Mouse (Mus musculus): Measurements from ENCODE around the gene Col16a1. TPM values are rescaled to one million over a fixed set of nuclear protein-coding genes. Genes with fewer than 3 reads are reported as not detected.

Gene Col16a1
- polyA plus RNA-seq, 1 experiment from 2014 or later = 8.2 TPM

- Histone ChIP-seq H3K4me2 (ENCODE audit: low read depth, severe bottlenecking) (no peak overlapping the region), H3K27ac (replicated peaks; ENCODE audit: low read depth, low read length) (no peak overlapping the region), H3K9me3 (ENCODE audit: control insufficient read depth, low read length) (no peaks in the 10 kb centered on the region), H3K27me3 (ENCODE audit: control insufficient read depth, insufficient read depth, low read length) (no peaks in the 10 kb centered on the region), H3K9ac (ENCODE audit: low read length) (no peak overlapping the region), H3K4me1 (ENCODE audit: control insufficient read depth, insufficient read depth, low read length) (peaks cover 4% of the 10 kb centered on the region), H3K4me3 (ENCODE audit: low read depth, low read length) (no peak overlapping the region), H3K36me3 (ENCODE audit: control insufficient read depth, insufficient read depth, low read length) (no peaks in the 10 kb centered on the region)
- no peak for ATAC-seq (ENCODE audit: insufficient number of reproducible peaks, low FRiP score, low TSS enrichment, low read depth)
- 83% methylated on average over 7 of the region's 7 CpGs for WGBS
- no peak for DNase-seq (ENCODE audit: low spot score)
These were observed 64.7 kb downstream of the Col16a1 start for GRCm38 (mm10) chr4:130112299-130112698.

GRCm38 (mm10) chr4:130112732-130113131, 65.1 kb downstream of the Col16a1 start:
- no peaks in the 10 kb centered on the region for H3K36me3 ChIP-seq (ENCODE audit: control insufficient read depth, insufficient read depth, low read length)
- 97% methylated on average over 1 of the region's 1 CpGs for WGBS
- no peak for ATAC-seq (ENCODE audit: insufficient number of reproducible peaks, low FRiP score, low TSS enrichment, low read depth)
- no peaks in the 10 kb centered on the region for H3K9me3 ChIP-seq (ENCODE audit: control insufficient read depth, low read length)
- no peak overlapping the region for H3K4me3 ChIP-seq (ENCODE audit: low read depth, low read length)
- peaks cover 4% of the 10 kb centered on the region for H3K4me1 ChIP-seq (ENCODE audit: control insufficient read depth, insufficient read depth, low read length)
- no peak overlapping the region for H3K27ac ChIP-seq (replicated peaks; ENCODE audit: low read depth, low read length)
- no peak overlapping the region for H3K9ac ChIP-seq (ENCODE audit: low read length)
- no peak for DNase-seq (ENCODE audit: low spot score)
- no peaks in the 10 kb centered on the region for H3K27me3 ChIP-seq (ENCODE audit: control insufficient read depth, insufficient read depth, low read length)
- no peak overlapping the region for H3K4me2 ChIP-seq (ENCODE audit: low read depth, severe bottlenecking)

- Histone ChIP-seq H3K4me3 (ENCODE audit: low read depth, low read length) (no peak overlapping the region), H3K9ac (ENCODE audit: low read length) (no peak overlapping the region), H3K36me3 (ENCODE audit: control insufficient read depth, insufficient read depth, low read length) (peaks cover 14% of the 10 kb centered on the region), H3K9me3 (ENCODE audit: control insufficient read depth, low read length) (no peaks in the 10 kb centered on the region), H3K27ac (replicated peaks; ENCODE audit: low read depth, low read length) (no peak overlapping the region), H3K4me2 (ENCODE audit: low read depth, severe bottlenecking) (no peak overlapping the region), H3K27me3 (ENCODE audit: control insufficient read depth, insufficient read depth, low read length) (no peaks in the 10 kb centered on the region), H3K4me1 (ENCODE audit: control insufficient read depth, insufficient read depth, low read length) (0 out of 2 replicates have a peak, but pooled peaks cover under 1% of the 10 kb centered on the region)
- 94% methylated on average over 4 of the region's 4 CpGs for WGBS
- DNase-seq (ENCODE audit: low spot score) (no peak), ATAC-seq (ENCODE audit: insufficient number of reproducible peaks, low FRiP score, low TSS enrichment, low read depth) (no peak)
These were observed 73.1 kb downstream of the Col16a1 start for GRCm38 (mm10) chr4:130120752-130121151.

- DNase-seq (ENCODE audit: low spot score) = no peak
- WGBS = 77% methylated on average over 8 of the region's 8 CpGs
- no peaks in the 10 kb centered on the region for H3K9me3 ChIP-seq (ENCODE audit: control insufficient read depth, low read length)
- peaks cover 14% of the 10 kb centered on the region for H3K36me3 ChIP-seq (ENCODE audit: control insufficient read depth, insufficient read depth, low read length)
- no peaks in the 10 kb centered on the region for H3K27me3 ChIP-seq (ENCODE audit: control insufficient read depth, insufficient read depth, low read length)
- H3K9ac ChIP-seq (ENCODE audit: low read length) = no peak overlapping the region
- 0 out of 2 replicates have a peak, but pooled peaks cover 5% of the 10 kb centered on the region for H3K4me1 ChIP-seq (ENCODE audit: control insufficient read depth, insufficient read depth, low read length)
- no peak overlapping the region for H3K4me3 ChIP-seq (ENCODE audit: low read depth, low read length)
- H3K27ac ChIP-seq (replicated peaks; ENCODE audit: low read depth, low read length) = no peak overlapping the region
- no peak for ATAC-seq (ENCODE audit: insufficient number of reproducible peaks, low FRiP score, low TSS enrichment, low read depth)
- no peak overlapping the region for H3K4me2 ChIP-seq (ENCODE audit: low read depth, severe bottlenecking)
These were observed 73.9 kb downstream of the Col16a1 start for GRCm38 (mm10) chr4:130121560-130121959.

- no peak overlapping the region for H3K4me3 ChIP-seq (ENCODE audit: low read depth, low read length)
- no peak overlapping the region for H3K27ac ChIP-seq (replicated peaks; ENCODE audit: low read depth, low read length)
- peaks cover 17% of the 10 kb centered on the region for H3K36me3 ChIP-seq (ENCODE audit: control insufficient read depth, insufficient read depth, low read length)
- WGBS = 91% methylated on average over 5 of the region's 5 CpGs
- no peak overlapping the region for H3K9ac ChIP-seq (ENCODE audit: low read length)
- no peak for ATAC-seq (ENCODE audit: insufficient number of reproducible peaks, low FRiP score, low TSS enrichment, low read depth)
- no peak overlapping the region for H3K4me2 ChIP-seq (ENCODE audit: low read depth, severe bottlenecking)
- H3K27me3 ChIP-seq (ENCODE audit: control insufficient read depth, insufficient read depth, low read length) = no peaks in the 10 kb centered on the region
- H3K9me3 ChIP-seq (ENCODE audit: control insufficient read depth, low read length) = no peaks in the 10 kb centered on the region
- H3K4me1 ChIP-seq (ENCODE audit: control insufficient read depth, insufficient read depth, low read length) = 0 out of 2 replicates have a peak, but pooled peaks cover 5% of the 10 kb centered on the region
- no peak for DNase-seq (ENCODE audit: low spot score)
These were observed 75.4 kb downstream of the Col16a1 start for GRCm38 (mm10) chr4:130123020-130123419.

GRCm38 (mm10) chr4:130124110-130124509, 76.5 kb downstream of the Col16a1 start:
- Histone ChIP-seq H3K27me3 (ENCODE audit: control insufficient read depth, insufficient read depth, low read length) (no peaks in the 10 kb centered on the region), H3K4me2 (ENCODE audit: low read depth, severe bottlenecking) (no peak overlapping the region), H3K36me3 (ENCODE audit: control insufficient read depth, insufficient read depth, low read length) (peaks cover 17% of the 10 kb centered on the region), H3K9me3 (ENCODE audit: control insufficient read depth, low read length) (no peaks in the 10 kb centered on the region), H3K27ac (replicated peaks; ENCODE audit: low read depth, low read length) (no peak overlapping the region), H3K4me3 (ENCODE audit: low read depth, low read length) (no peak overlapping the region), H3K9ac (ENCODE audit: low read length) (no peak overlapping the region), H3K4me1 (ENCODE audit: control insufficient read depth, insufficient read depth, low read length) (0 out of 2 replicates have a peak, but pooled peaks cover 5% of the 10 kb centered on the region)
- ATAC-seq (ENCODE audit: insufficient number of reproducible peaks, low FRiP score, low TSS enrichment, low read depth) (no peak), DNase-seq (ENCODE audit: low spot score) (no peak)
- 92% methylated on average over 4 of the region's 4 CpGs for WGBS

GRCm38 (mm10) chr4:130125164-130125563, 77.5 kb downstream of the Col16a1 start:
- WGBS = 94% methylated on average over 6 of the region's 6 CpGs
- Histone ChIP-seq H3K4me2 (ENCODE audit: low read depth, severe bottlenecking) (no peak overlapping the region), H3K4me1 (ENCODE audit: control insufficient read depth, insufficient read depth, low read length) (0 out of 2 replicates have a peak, but pooled peaks cover 5% of the 10 kb centered on the region), H3K9ac (ENCODE audit: low read length) (no peak overlapping the region), H3K27ac (replicated peaks; ENCODE audit: low read depth, low read length) (no peak overlapping the region), H3K36me3 (ENCODE audit: control insufficient read depth, insufficient read depth, low read length) (peaks cover 17% of the 10 kb centered on the region), H3K27me3 (ENCODE audit: control insufficient read depth, insufficient read depth, low read length) (no peaks in the 10 kb centered on the region), H3K9me3 (ENCODE audit: control insufficient read depth, low read length) (no peaks in the 10 kb centered on the region), H3K4me3 (ENCODE audit: low read depth, low read length) (no peak overlapping the region)
- DNase-seq (ENCODE audit: low spot score) (no peak), ATAC-seq (ENCODE audit: insufficient number of reproducible peaks, low FRiP score, low TSS enrichment, low read depth) (no peak)

- WGBS = 38% methylated on average over 5 of the region's 5 CpGs
- DNase-seq (ENCODE audit: low spot score) (no peak), ATAC-seq (ENCODE audit: insufficient number of reproducible peaks, low FRiP score, low TSS enrichment, low read depth) (no peak)
- H3K36me3 ChIP-seq (ENCODE audit: control insufficient read depth, insufficient read depth, low read length) = peaks cover 17% of the 10 kb centered on the region
- H3K9ac ChIP-seq (ENCODE audit: low read length) = no peak overlapping the region
- 0 out of 2 replicates have a peak, but pooled peaks cover 5% of the 10 kb centered on the region for H3K4me1 ChIP-seq (ENCODE audit: control insufficient read depth, insufficient read depth, low read length)
- H3K27ac ChIP-seq (replicated peaks; ENCODE audit: low read depth, low read length) = no peak overlapping the region
- no peaks in the 10 kb centered on the region for H3K27me3 ChIP-seq (ENCODE audit: control insufficient read depth, insufficient read depth, low read length)
- no peak overlapping the region for H3K4me2 ChIP-seq (ENCODE audit: low read depth, severe bottlenecking)
- H3K9me3 ChIP-seq (ENCODE audit: control insufficient read depth, low read length) = no peaks in the 10 kb centered on the region
- no peak overlapping the region for H3K4me3 ChIP-seq (ENCODE audit: low read depth, low read length)
These were observed 78.3 kb downstream of the Col16a1 start for GRCm38 (mm10) chr4:130125935-130126334.

- Histone ChIP-seq H3K4me2 (ENCODE audit: low read depth, severe bottlenecking) (no peak overlapping the region), H3K9me3 (ENCODE audit: control insufficient read depth, low read length) (no peaks in the 10 kb centered on the region), H3K4me1 (ENCODE audit: control insufficient read depth, insufficient read depth, low read length) (0 out of 2 replicates have a peak, but pooled peaks cover 5% of the 10 kb centered on the region), H3K36me3 (ENCODE audit: control insufficient read depth, insufficient read depth, low read length) (peaks cover 10% of the 10 kb centered on the region), H3K4me3 (ENCODE audit: low read depth, low read length) (no peak overlapping the region), H3K27ac (replicated peaks; ENCODE audit: low read depth, low read length) (no peak overlapping the region), H3K9ac (ENCODE audit: low read length) (no peak overlapping the region), H3K27me3 (ENCODE audit: control insufficient read depth, insufficient read depth, low read length) (no peaks in the 10 kb centered on the region)
- 81% methylated on average over 5 of the region's 5 CpGs for WGBS
- no peak for DNase-seq (ENCODE audit: low spot score)
- ATAC-seq (ENCODE audit: insufficient number of reproducible peaks, low FRiP score, low TSS enrichment, low read depth) = no peak
These were observed 81.3 kb downstream of the Col16a1 start for GRCm38 (mm10) chr4:130128907-130129306.

All from limb, embryonic 11.5 days (tissue).